Mouse (Mus musculus) lung, adult 18-20 months (tissue): ENCODE measurements at regions not wholly inside any gene's neighbourhood (a gene's known extent, or its start where the extent isn't known, plus 50 kb on each side); places are given as distances from the start of the nearest gene placed in this dataset.

ENCODE experiments used
- DNase-seq, 2 experiments: peaks; one replicate each; pipeline ENCODE4 v3.0.0; 2022; ENCODE audit warnings: mixed read lengths in 2 of 2

- no peak for DNase-seq
Measured at GRCm38 (mm10) chr7:117729067-117729466, 348.3 kb downstream of the Xylt1 start.
